Mouse (Mus musculus) gastrocnemius, adult 2 months (tissue): Measurements from ENCODE around the gene Rsc1a1. TPM values are rescaled to one million over a fixed set of nuclear protein-coding genes. Genes with fewer than 3 reads are reported as not detected.

ENCODE experiments used
- DNase-seq: peaks from one replicate; pipeline ENCODE4 v3.0.0; 2022
- H3K27ac ChIP-seq: fragments of 200-600 bp; 2 replicates; pipeline ENCODE4 v1.8.1; 2022; ENCODE audit warnings: mild to moderate bottlenecking
- H3K4me3 ChIP-seq: fragments of 200-600 bp; 2 replicates; pipeline ENCODE4 v1.8.1; 2022; ENCODE audit warnings: mild to moderate bottlenecking, moderate library complexity
- CTCF ChIP-seq: fragments of 200-600 bp; IDR thresholded peaks from 2 replicates; pipeline ENCODE4 v1.8.1; 2022; ENCODE audit warnings: antibody characterized with exemption, mild to moderate bottlenecking, moderate library complexity
- intact Hi-C: fragments of 180-260 bp; cut with DNase I; formaldehyde crosslinking; loops from one replicate; pipeline ENCODE4 v1.15.1; 2025
- total RNA-seq, 2 experiments: library from RNA; stranded (reverse); gene quantifications; 2 replicates each; pipeline ENCODE4 v1.2.3; 2021

The Rsc1a1 gene
- total RNA-seq, 2 experiments from 2014 or later, result 3.8 to 5.6 TPM

GRCm38 (mm10) chr4:141720761-141721523, 35.5 kb upstream of the Rsc1a1 start:
- intact Hi-C loops, result loop anchor here (5.0 kb wide), 1 partner anchor 71 kb away; the partner anchor contains the start of genes Casp9 and Dnajc16
- peak overlapping the region; percentile 92 for H3K4me3 ChIP-seq
- H3K27ac ChIP-seq, result peak overlapping the region; percentile 98
- no peak for TF ChIP-seq CTCF
- peak; percentile 40 for DNase-seq

DNA sequence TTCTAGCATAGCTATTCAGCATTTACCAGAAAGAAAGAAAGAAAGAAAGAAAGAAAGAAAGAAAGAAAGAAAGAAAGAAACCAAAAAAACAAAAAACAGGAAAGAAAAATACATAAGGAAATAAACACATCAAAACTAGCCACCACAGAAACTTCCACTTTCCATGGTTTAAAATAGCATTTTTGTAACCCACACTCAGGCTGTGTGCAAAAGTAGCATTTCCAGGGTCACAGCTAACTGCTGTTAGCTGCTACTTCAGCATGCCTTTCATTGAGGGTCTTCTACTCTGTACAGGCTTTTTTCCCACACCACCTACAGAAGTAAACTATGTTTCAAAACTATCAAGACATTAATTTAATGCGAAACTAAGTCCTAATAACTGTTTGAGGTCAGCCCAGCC, 33.9 kb upstream of the Rsc1a1 start:
- Histone ChIP-seq H3K4me3 (peak overlapping the region; percentile 92), H3K27ac (peak overlapping the region; percentile 98)
- intact Hi-C loops, result no loop called here
- no peak for DNase-seq
- TF ChIP-seq CTCF, result no peak

- DNase-seq, result no peak
- TF ChIP-seq CTCF, result no peak
- Histone ChIP-seq H3K27ac (peak overlapping the region; percentile 98), H3K4me3 (no peak overlapping the region)
- intact Hi-C loops, result no loop called here
These were observed 32.2 kb upstream of the Rsc1a1 start for GRCm38 (mm10) chr4:141717633-141718032.

- TF ChIP-seq CTCF, result no peak
- intact Hi-C loops, result no loop called here
- Histone ChIP-seq H3K4me3 (peak overlapping the region; percentile 9), H3K27ac (peak overlapping the region; percentile 93)
- DNase-seq, result peak; percentile 58
These were observed 29.6 kb upstream of the Rsc1a1 start for GRCm38 (mm10) chr4:141715027-141715426.

- Histone ChIP-seq H3K4me3 (peak overlapping the region; percentile 9), H3K27ac (peak overlapping the region; percentile 93)
- TF ChIP-seq CTCF, result no peak
- no peak for DNase-seq
- intact Hi-C loops, result no loop called here
These were observed 28.3 kb upstream of the Rsc1a1 start for GRCm38 (mm10) chr4:141713598-141714142.

GRCm38 (mm10) chr4:141711250-141711649, 25.9 kb upstream of the Rsc1a1 start:
- Histone ChIP-seq H3K27ac (no peak overlapping the region), H3K4me3 (no peak overlapping the region)
- peak; percentile 22 for DNase-seq
- no peak for TF ChIP-seq CTCF
- intact Hi-C loops, result no loop called here

DNA sequence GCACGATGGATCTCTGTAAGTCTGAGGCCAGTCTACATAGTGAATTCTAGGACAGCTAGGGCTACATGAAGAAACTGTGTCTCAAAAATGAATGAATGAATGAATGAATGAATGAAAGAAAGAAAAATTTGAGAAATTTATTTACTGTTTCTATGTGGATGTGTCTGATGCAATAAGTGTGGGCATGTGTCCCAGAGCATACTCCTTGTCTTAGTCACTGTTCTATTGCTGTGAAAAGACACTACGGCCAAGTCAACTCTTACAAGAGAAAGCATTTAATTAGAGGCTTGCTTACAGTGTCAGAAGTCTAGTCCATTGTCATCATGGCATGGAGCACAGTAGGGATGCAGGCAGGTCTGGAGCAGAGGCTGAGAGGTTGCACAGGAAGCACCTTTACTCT, 23.6 kb upstream of the Rsc1a1 start:
- intact Hi-C loops, result no loop called here
- Histone ChIP-seq H3K4me3 (no peak overlapping the region), H3K27ac (peak overlapping the region; percentile 48)
- DNase-seq, result no peak
- no peak for TF ChIP-seq CTCF

DNA sequence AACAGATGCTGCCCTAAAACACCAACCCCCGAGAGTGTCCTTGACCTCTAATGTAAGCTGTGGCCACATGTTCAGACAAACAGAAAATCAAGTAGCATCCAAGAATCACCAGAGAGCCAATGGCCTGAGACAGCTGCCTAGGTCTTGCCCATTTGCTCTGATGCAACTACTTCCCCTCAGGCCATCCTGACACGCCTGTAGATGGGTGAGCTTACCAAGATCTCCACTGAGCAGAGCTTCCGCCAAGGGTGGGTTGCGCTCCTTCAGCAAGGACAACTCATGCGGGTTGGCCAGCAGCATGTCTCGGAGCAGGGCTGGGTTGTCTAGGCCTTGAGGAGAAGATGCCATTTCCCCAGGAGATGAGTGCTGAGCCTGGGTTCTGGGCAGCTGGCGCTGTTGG, 22.6 kb upstream of the Rsc1a1 start:
- no peak for DNase-seq
- intact Hi-C loops, result no loop called here
- H3K4me3 ChIP-seq, result no peak overlapping the region
- no peak for TF ChIP-seq CTCF
- peak overlapping the region; percentile 48; the same call in 1 of the 2 replicates for H3K27ac ChIP-seq

GRCm38 (mm10) chr4:141705331-141705730, 19.9 kb upstream of the Rsc1a1 start:
- Histone ChIP-seq H3K27ac (peak overlapping the region; percentile 80), H3K4me3 (0 out of 2 replicates have a peak overlapping the region, but pooled peaks have one; percentile 11)
- intact Hi-C loops, result no loop called here
- TF ChIP-seq CTCF, result no peak
- peak; percentile 42 for DNase-seq

DNA sequence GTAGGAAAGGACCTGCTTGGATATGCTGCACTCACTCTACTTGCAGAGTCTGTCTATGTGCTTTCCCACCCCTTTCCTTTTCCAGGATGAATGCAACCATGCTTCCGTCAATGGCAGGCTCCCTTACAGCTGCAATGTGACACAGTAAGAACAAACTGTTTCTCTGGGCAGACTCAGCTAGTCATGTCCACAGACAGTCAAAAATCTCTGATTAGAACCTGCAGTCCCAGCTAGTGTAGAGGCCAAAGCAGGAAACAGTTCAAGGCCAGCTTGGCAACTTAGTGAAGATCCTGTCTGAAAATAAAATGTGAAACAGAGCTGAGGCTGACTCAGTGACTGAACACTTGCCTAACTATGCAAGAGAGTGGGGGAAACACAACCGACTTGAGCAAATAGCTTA, 19.2 kb upstream of the Rsc1a1 start:
- no peak overlapping the region for H3K4me3 ChIP-seq
- intact Hi-C loops, result no loop called here
- no peak for TF ChIP-seq CTCF
- DNase-seq, result peak; percentile 44
- peak overlapping the region; percentile 80 for H3K27ac ChIP-seq

- H3K4me3 ChIP-seq, result no peak overlapping the region
- peak overlapping the region; percentile 8; the same call in 1 of the 2 replicates for H3K27ac ChIP-seq
- intact Hi-C loops, result no loop called here
- peak; percentile 26 for DNase-seq
- no peak for TF ChIP-seq CTCF
These were observed 9.3 kb upstream of the Rsc1a1 start for GRCm38 (mm10) chr4:141694719-141695118.

GRCm38 (mm10) chr4:141688505-141688904, 3.1 kb upstream of the Rsc1a1 start:
- intact Hi-C loops, result no loop called here
- DNase-seq, result no peak
- TF ChIP-seq CTCF, result no peak
- H3K4me3 ChIP-seq, result no peak overlapping the region
- H3K27ac ChIP-seq, result no peak overlapping the region

DNA sequence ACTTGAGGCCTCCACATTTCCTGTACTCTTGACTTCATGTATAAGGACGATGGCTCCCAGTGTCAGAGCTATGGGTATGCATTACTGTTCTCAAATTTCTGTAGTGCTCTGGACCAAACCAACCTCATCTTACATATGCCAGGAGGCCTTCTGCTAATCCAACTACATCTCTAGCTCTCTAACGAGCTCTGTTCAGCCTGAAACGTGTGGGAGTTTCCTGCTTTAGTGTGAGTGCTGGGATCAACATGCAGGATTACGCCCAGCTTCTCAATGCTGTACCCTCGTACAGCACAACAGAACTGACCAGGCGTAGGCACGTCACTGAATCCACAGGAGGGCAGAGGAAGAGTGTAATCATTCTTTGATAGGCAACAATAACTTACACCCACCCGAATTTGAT, 1.1 kb upstream of the Rsc1a1 start:
- intact Hi-C loops, result no loop called here

GRCm38 (mm10) chr4:141686093-141686492, 694 bp upstream of the Rsc1a1 start:
- intact Hi-C loops, result no loop called here
- DNase-seq, result peak; percentile 71

More for the DNA sequence above, 1.1 kb upstream of the Rsc1a1 start:
- peak overlapping the region; percentile 73 for H3K27ac ChIP-seq
- TF ChIP-seq CTCF, result no peak
- DNase-seq, result no peak
- H3K4me3 ChIP-seq, result no peak overlapping the region

More at GRCm38 (mm10) chr4:141686093-141686492, 694 bp upstream of the Rsc1a1 start:
- H3K4me3 ChIP-seq, result no peak overlapping the region
- no peak for TF ChIP-seq CTCF
- peak overlapping the region; percentile 73 for H3K27ac ChIP-seq
